Mouse (Mus musculus) spleen, postnatal 36 days (tissue): ENCODE measurements around the gene Ap2a1.
A peak's percentile ranks its signal among the peaks of the same experiment; 100 is the strongest.
"Not testable (repeated sequence)": the region's sequence is repeated elsewhere in the genome, so short reads cannot be mapped to it uniquely, and the experiment has no call there.

Experiments
- DNase-seq, 2 experiments: peaks; one replicate each; pipeline ENCODE4 v3.0.0; 2022; ENCODE audit warnings: low spot score in 2 of 2, mixed read lengths in 1 of 2

Gene Ap2a1

GRCm38 (mm10) chr7:44894175-44894574, 35.1 kb downstream of the Ap2a1 start:
- no peak for DNase-seq

GRCm38 (mm10) chr7:44893197-44893596, 36.1 kb downstream of the Ap2a1 start:
- no peak for DNase-seq

GRCm38 (mm10) chr7:44892276-44892921, 36.9 kb downstream of the Ap2a1 start, which contains the start of gene Med25:
Gene Med25, minus strand, starts transcription at chr7:44892712.
- peak; percentile 84 to 86 for DNase-seq

- no peak for DNase-seq
Observed at GRCm38 (mm10) chr7:44891611-44892010, 37.7 kb downstream of the Ap2a1 start.

GRCm38 (mm10) chr7:44890737-44891136, 38.6 kb downstream of the Ap2a1 start:
- DNase-seq: no peak

- no peak for DNase-seq
Observed at GRCm38 (mm10) chr7:44890180-44890579, 39.1 kb downstream of the Ap2a1 start.

- DNase-seq: no peak
Observed at GRCm38 (mm10) chr7:44888256-44889105, 40.8 kb downstream of the Ap2a1 start.

- no peak for DNase-seq
Observed at GRCm38 (mm10) chr7:44886964-44887363, 42.3 kb downstream of the Ap2a1 start.

DNA sequence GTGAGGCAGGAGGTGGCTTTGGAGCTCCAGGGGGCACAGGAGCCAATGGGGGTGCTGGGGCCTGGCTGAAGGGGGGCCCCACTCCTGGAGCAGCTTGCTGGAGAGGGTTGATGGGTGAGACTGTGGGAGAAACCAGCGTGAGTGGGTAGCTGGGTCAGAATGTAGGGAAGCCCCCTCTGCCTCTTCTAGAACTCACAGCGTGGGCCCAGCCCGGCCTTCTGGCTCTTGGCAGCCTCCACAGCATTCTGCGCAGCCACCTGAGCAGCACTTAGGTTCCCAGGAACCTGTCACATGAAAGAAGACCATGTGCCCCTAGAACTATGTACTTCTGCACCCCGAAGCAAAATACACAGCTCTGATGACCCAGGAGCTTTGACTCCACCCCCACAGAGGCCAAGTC, 44.7 kb downstream of the Ap2a1 start:
- DNase-seq: no peak

DNA sequence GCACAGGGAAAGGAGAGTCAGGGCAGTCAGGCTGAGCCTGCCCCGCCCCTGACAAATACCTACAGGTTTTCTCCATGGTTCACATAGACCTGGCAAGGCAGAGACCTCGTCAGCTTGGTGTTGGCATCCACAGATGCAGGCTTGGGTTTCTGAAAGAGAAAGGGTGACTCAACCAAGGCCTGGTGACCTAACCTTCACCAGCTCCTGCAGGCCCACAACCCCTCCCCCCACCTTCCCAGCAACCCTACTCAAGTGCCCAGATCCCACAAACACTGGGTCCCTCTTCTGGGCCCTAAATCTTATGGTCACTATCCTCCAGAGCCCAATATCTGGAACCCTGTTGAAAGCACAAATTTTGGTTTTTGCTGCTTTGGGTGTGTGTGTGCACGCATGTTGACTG, 46.3 kb downstream of the Ap2a1 start:
- no peak for DNase-seq

- DNase-seq: no peak
Observed at GRCm38 (mm10) chr7:44877833-44878232, 51.5 kb downstream of the Ap2a1 start.

GRCm38 (mm10) chr7:44871774-44872173, 57.5 kb downstream of the Ap2a1 start:
- not testable (repeated sequence) for DNase-seq

GRCm38 (mm10) chr7:44871181-44871580, 58.1 kb downstream of the Ap2a1 start:
- no peak for DNase-seq

GRCm38 (mm10) chr7:44870614-44871013, 58.7 kb downstream of the Ap2a1 start:
- no peak for DNase-seq

DNA sequence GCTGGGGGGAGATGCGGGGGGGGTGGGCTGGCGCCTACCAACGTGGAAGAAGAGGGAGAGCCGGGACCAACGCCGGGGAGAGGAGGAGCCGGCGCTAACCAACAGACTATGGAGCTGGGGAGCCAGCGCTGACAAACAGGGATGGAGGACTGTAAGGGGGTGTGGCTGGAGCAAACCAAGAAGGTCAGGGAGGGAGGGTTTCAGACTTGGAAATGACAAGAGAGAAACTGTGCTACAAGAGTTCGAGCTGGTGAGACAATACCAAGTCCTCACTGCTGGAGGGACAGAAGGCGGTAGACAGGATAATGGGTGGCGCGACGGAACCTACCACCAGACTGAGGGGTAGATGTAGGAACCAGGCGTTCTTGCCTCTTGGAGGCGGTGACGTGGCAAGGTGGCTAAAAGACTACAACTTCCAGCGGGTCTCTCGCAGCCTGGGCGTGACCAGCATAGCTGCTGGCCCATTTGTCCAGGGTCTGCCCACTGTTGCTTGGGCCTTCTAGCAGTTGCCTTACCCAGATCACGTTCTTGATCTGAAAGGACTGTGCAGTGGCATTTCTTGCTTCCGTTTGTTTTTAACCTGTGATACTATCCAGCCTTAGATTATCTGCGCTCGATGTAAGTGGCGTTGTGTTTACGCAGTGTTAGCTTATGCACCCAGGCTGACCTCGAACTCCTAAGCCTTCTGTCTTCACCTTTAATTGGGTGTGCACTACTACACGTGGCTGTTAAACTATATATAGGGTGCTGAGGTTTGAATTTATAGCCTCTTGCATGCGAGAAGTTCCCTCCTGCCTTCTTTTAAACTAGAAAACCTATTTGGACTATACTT, 59.4 kb downstream of the Ap2a1 start, which contains the start of gene Ptov1:
Gene Ptov1, minus strand, starts transcription at position 92 of the 832 bp plus-strand sequence.
- DNase-seq: peak; percentile 75 to 81

- DNase-seq: peak; percentile 38 to 48
Observed at GRCm38 (mm10) chr7:44868919-44869696, 60.2 kb downstream of the Ap2a1 start.

- no peak for DNase-seq
Observed at GRCm38 (mm10) chr7:44868465-44868864, 60.8 kb downstream of the Ap2a1 start.

GRCm38 (mm10) chr7:44867802-44868201, 61.5 kb downstream of the Ap2a1 start:
- DNase-seq: no peak

- no peak for DNase-seq
Observed at GRCm38 (mm10) chr7:44867010-44867702, 62.1 kb downstream of the Ap2a1 start.

- no peak for DNase-seq
Observed at GRCm38 (mm10) chr7:44866276-44867009, 62.9 kb downstream of the Ap2a1 start.
